Mouse (Mus musculus) brown adipose tissue, adult 24 weeks (tissue): ENCODE results near the gene Pstpip1. TPM values are rescaled to one million over a fixed set of nuclear protein-coding genes. Genes with fewer than 3 reads are reported as not detected.

Source experiments
- H3K27ac ChIP-seq: fragments of 200-500 bp; replicated peaks from 2 replicates; pipeline ENCODE4 v1.5.1; 2012; ENCODE audit warnings: low read depth, mild to moderate bottlenecking, low read length
- H3K4me1 ChIP-seq: fragments of 200-500 bp; 2 replicates; pipeline ENCODE4 v1.6.1; 2012; ENCODE audit warnings: low read length, mixed read lengths; ENCODE audit not compliant: control insufficient read depth, insufficient read depth, insufficient read length
- H3K4me3 ChIP-seq: fragments of 200-500 bp; 2 replicates; pipeline ENCODE4 v1.5.1; 2012; ENCODE audit warnings: low read depth, mild to moderate bottlenecking, low read length, moderate library complexity; ENCODE audit not compliant: insufficient read depth
- polyA plus RNA-seq: library from polyadenylated mRNA; stranded (reverse); fragments of >200 nt; gene quantifications from 2 replicates; pipeline ENCODE4 v1.2.4, GENCODE M21; 2012; ENCODE audit not compliant: missing spikeins, insufficient read depth, insufficient read length

Gene Pstpip1
- polyA plus RNA-seq, 1 experiment = 2.9 TPM

- no peak overlapping the region for H3K4me3 ChIP-seq
- H3K27ac ChIP-seq = no peak overlapping the region
- no peaks in the 10 kb centered on the region for H3K4me1 ChIP-seq
These were observed 34.8 kb downstream of the Pstpip1 start for GRCm38 (mm10) chr9:56124561-56124960.

- H3K27ac ChIP-seq = no peak overlapping the region
- H3K4me1 ChIP-seq = no peaks in the 10 kb centered on the region
- H3K4me3 ChIP-seq = no peak overlapping the region
These were observed 36.9 kb downstream of the Pstpip1 start for GRCm38 (mm10) chr9:56126453-56127173.

GRCm38 (mm10) chr9:56128331-56128730, 38.6 kb downstream of the Pstpip1 start:
- Histone ChIP-seq H3K4me1 (no peaks in the 10 kb centered on the region), H3K4me3 (no peak overlapping the region), H3K27ac (no peak overlapping the region)

GRCm38 (mm10) chr9:56129951-56130350, 40.2 kb downstream of the Pstpip1 start:
- H3K4me1 ChIP-seq = no peaks in the 10 kb centered on the region
- no peak overlapping the region for H3K4me3 ChIP-seq
- H3K27ac ChIP-seq = no peak overlapping the region

- Histone ChIP-seq H3K4me1 (no peaks in the 10 kb centered on the region), H3K27ac (no peak overlapping the region), H3K4me3 (no peak overlapping the region)
These were observed 40.8 kb downstream of the Pstpip1 start for GRCm38 (mm10) chr9:56130536-56130935.

GRCm38 (mm10) chr9:56131813-56132525, 42.2 kb downstream of the Pstpip1 start:
- H3K4me3 ChIP-seq = no peak overlapping the region
- no peaks in the 10 kb centered on the region for H3K4me1 ChIP-seq
- no peak overlapping the region for H3K27ac ChIP-seq

- Histone ChIP-seq H3K4me1 (no peaks in the 10 kb centered on the region), H3K27ac (no peak overlapping the region), H3K4me3 (no peak overlapping the region)
These were observed 44.2 kb downstream of the Pstpip1 start for GRCm38 (mm10) chr9:56133970-56134369.

- H3K4me1 ChIP-seq = no peaks in the 10 kb centered on the region
- no peak overlapping the region for H3K4me3 ChIP-seq
- no peak overlapping the region for H3K27ac ChIP-seq
These were observed 44.9 kb downstream of the Pstpip1 start for GRCm38 (mm10) chr9:56134614-56135013.

- Histone ChIP-seq H3K4me1 (no peaks in the 10 kb centered on the region), H3K27ac (no peak overlapping the region), H3K4me3 (no peak overlapping the region)
These were observed 45.9 kb downstream of the Pstpip1 start for GRCm38 (mm10) chr9:56135590-56136197.

- Histone ChIP-seq H3K4me3 (no peak overlapping the region), H3K27ac (no peak overlapping the region; the same call in 1 of the 2 replicates), H3K4me1 (0 out of 2 replicates have a peak, but pooled peaks cover 2% of the 10 kb centered on the region)
These were observed 52.0 kb downstream of the Pstpip1 start for GRCm38 (mm10) chr9:56141776-56142175.

GRCm38 (mm10) chr9:56144366-56145003, 54.7 kb downstream of the Pstpip1 start:
- Histone ChIP-seq H3K4me3 (no peak overlapping the region), H3K27ac (no peak overlapping the region), H3K4me1 (0 out of 2 replicates have a peak, but pooled peaks cover 2% of the 10 kb centered on the region)

- Histone ChIP-seq H3K27ac (no peak overlapping the region), H3K4me1 (0 out of 2 replicates have a peak, but pooled peaks cover 2% of the 10 kb centered on the region), H3K4me3 (no peak overlapping the region)
These were observed 56.7 kb downstream of the Pstpip1 start for GRCm38 (mm10) chr9:56146326-56146923.

GRCm38 (mm10) chr9:56151745-56152481, 62.2 kb downstream of the Pstpip1 start:
- peaks cover 10% of the 10 kb centered on the region for H3K4me1 ChIP-seq
- no peak overlapping the region for H3K4me3 ChIP-seq
- H3K27ac ChIP-seq = peak overlapping the region; percentile 97

GRCm38 (mm10) chr9:56152482-56153007, 62.8 kb downstream of the Pstpip1 start:
- Histone ChIP-seq H3K4me3 (no peak overlapping the region), H3K27ac (peak overlapping the region; percentile 97)

More at GRCm38 (mm10) chr9:56152482-56153007, 62.8 kb downstream of the Pstpip1 start:
- H3K4me1 ChIP-seq = peaks cover 10% of the 10 kb centered on the region
